Mouse (Mus musculus) left cerebral cortex, adult 11 months (tissue): ENCODE data around the gene Ksr2.
"Not testable (repeated sequence)": the region's sequence is repeated elsewhere in the genome, so short reads cannot be mapped to it uniquely, and the experiment has no call there.

Source experiments
- DNase-seq: peaks from one replicate; pipeline ENCODE4 v3.0.0; 2022; ENCODE audit warnings: low spot score

Ksr2 gene

DNA sequence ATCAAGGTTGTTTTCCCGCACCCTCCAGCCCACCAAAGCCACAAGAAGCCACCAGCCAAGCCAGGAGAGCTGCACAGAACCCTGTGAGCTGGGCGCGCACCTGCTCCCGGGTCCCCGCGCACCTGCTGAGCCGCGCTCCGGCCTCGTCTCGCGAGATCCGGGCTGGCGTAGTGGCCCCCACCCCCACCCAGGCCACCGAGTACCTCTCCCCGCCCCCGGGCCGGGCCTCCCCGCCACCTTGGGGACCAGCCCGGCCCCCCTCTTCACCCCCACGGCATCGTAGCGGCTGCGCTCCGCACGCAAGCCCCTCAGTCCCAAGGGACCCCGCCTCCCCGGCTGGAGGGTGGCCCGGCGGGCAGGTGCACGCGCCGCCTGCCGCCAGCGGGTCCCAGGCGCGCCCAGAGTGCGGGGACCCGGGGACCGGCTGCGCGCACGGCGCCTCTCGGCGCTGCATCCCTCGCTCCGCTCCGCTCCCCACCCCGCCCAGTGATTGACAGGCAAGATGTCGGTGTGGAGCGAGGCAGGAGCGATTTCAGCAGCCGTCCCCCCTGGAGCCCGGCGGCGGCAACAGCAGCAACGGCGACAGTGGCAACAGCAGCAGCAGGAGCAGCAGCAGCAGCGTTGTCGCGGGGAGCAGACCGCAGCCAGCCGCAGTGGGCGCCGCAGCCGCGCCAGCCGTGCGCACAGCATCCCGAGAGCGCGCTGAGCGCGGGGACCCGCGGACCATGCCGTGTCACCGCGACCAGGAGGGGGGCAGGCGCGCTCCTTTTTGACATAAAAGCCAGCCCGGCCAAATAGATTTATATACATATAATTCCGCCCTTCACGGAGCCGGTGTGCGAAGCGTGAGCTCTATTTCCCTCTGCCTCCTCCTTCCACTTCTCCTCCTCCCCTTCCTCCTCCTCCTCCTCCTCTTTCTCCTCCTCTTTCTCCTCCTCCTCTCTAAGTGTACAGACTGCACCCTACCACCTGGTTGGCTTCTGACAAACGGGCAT is at the start of gene Ksr2:
TSS of gene Ksr2 (plus strand) at position 494 of the 995 bp plus-strand sequence.
- DNase-seq: peak; percentile 67

DNA sequence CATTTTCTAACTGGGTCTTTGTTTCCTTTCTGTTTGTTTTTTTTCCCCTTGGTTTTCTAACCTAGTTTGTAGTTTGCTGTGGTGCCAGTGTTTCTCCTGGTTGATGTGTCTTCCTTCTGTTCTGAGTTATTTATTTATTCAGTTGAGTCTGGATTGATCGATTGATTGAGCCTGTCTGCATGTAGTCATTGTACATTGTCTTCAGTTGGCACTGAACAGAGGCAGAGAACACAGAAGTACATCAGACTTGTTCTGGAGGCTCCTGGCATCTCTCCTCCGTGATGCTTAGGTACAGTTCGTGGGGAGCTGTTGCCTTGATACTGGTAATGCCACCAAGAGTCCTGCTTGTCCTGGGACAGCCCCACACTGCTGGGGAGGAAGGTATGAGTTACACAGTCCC is 49.0 kb upstream of the Ksr2 start:
- no peak for DNase-seq

GRCm38 (mm10) chr5:117365904-117366561 is 47.8 kb upstream of the Ksr2 start:
- DNase-seq: no peak

- DNase-seq: no peak
These were observed 46.6 kb upstream of the Ksr2 start for GRCm38 (mm10) chr5:117367206-117367605.

GRCm38 (mm10) chr5:117370592-117370991 is 43.2 kb upstream of the Ksr2 start:
- no peak for DNase-seq

- no peak for DNase-seq
These were observed 40.4 kb upstream of the Ksr2 start for GRCm38 (mm10) chr5:117373418-117373817.

DNA sequence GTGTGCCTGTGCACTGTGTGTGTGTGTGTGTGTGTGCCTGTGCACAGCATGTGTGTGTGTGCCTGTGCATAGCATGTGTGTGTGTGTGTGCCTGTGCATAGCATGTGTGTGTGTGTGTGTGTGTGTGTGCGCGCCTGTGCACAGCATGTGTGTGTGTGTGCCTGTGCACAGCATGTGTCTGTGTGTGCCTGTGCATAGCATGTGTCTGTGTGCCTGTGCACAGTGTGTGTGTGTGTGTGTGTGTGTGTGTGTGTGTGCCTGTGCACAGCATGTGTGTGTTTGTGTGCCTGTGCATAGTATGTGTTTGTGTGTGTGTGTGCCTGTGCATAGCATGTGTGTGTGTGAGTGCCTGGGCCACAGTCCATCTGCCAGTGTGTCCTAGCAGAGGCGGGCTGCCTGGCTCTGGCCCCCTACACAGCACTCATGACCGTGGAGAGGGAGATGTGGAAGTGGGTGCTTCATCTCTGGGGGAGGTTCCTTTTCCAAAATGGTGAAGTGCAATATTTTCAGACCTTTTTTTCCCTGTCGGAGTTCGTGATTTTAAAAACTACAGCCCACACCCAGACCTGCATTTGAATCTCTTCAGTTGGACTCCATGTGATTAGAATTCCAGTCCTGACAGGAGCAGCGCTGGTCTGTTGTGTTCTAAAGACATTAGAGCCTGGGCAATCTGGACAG is 39.3 kb upstream of the Ksr2 start:
- no peak for DNase-seq

DNA sequence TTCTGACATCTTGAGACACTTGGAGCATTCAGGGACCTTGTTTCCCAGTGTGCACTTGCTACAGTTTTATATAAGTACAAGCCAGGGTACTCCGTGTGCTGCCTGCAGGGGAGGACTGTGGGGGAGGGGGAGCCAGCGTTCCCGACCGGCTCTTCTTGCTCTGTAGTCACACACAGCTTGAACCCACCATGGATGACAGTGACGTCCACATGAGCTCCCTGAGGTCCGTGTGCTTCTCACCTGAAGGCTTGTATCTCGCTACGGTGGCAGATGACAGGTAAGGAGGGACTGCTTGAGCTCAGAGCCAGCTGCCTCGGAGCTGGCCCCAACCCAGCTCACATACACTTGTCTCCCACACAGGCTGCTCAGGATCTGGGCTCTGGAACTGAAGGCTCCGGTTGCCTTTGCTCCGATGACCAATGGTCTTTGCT is 37.5 kb upstream of the Ksr2 start:
- DNase-seq: no peak

DNA sequence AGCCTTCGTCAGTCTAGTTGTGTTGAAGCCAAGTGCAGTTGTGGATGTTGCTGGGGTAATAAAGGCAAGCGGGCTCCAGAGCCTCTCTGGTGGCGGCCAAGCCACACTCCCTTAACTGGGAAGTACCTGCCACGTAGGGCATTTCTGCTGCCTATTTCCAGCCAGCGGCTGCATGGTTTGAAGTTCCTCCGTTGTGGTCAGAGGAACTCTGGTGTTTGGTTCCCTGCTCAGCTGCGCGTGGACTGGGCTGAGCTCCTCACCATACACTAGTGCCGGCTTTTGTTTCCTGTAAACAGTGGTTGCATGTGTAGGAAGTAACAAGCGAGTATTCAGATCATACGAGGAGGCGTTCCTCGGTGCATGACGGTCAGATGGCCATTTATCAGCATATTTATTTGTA is 36.1 kb upstream of the Ksr2 start:
- not testable (repeated sequence) for DNase-seq

GRCm38 (mm10) chr5:117380199-117380598 is 33.6 kb upstream of the Ksr2 start:
- DNase-seq: no peak

GRCm38 (mm10) chr5:117381785-117382184 is 32.0 kb upstream of the Ksr2 start:
- DNase-seq: no peak

GRCm38 (mm10) chr5:117383198-117383597 is 30.6 kb upstream of the Ksr2 start:
- no peak for DNase-seq

DNA sequence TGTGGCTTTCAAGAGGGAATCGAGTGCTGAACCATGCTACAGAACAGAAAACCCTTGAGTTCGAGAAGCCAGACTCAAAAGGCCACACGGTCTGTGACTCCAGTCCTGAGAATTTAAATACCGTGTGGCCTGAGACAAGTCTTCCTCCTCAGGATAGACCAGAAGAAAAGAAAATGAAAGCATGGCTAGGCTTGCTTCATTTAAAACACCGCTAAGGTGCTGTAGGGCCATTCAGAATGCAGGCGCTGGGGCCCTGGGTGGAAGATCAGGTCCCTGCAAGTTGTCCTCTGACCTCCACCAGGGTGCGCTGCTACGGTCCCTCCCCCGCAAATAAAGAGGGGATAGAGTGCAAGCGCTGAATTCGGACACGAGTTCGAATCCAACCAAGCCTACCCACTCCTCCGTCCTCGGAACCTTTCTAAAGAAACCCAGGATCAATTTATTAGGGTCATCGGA is 25.5 kb upstream of the Ksr2 start:
- no peak for DNase-seq

DNA sequence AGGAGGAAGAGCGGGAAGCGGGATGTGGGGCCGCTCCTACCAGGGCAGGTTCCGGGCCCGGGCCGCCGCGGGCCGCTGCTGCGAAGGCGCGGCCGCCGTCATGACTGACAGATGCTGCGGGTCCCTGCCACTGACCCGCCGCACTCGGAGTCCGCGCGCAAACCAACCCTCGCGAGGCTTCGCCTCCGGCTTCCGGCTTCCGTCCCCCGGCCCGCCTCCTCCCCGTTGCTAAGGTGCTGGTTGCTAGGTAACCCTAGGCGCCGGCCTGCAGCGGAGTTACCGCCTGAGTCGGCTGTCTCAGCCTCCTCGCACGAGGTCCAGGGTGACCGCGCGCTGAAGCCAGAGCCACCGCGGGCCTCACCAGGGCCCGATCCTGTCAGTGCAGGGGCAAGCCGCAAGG is 24.9 kb upstream of the Ksr2 start, which contains the start of gene Rfc5:
TSS of gene Rfc5 (minus strand) at position 171 of the 400 bp plus-strand sequence.
- peak; percentile 86 for DNase-seq

DNA sequence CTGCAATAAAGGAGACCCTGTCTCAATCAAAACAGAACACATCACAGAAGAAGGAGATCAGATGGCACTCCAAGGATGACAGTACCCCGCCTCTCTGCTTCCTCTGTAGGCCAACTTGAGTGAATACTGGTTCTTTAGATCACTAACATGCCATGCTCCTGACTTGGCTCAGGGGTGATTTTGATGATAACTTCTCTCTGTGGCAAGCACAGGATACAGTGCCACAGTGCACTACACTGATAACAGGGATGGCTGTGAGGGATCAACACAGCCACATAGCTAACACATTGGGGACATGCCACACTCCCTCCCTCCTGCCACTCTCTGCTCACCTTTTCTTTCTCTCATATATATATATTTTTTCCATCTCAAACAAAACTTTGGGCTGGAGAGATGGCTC is 22.9 kb upstream of the Ksr2 start:
- DNase-seq: no peak

DNA sequence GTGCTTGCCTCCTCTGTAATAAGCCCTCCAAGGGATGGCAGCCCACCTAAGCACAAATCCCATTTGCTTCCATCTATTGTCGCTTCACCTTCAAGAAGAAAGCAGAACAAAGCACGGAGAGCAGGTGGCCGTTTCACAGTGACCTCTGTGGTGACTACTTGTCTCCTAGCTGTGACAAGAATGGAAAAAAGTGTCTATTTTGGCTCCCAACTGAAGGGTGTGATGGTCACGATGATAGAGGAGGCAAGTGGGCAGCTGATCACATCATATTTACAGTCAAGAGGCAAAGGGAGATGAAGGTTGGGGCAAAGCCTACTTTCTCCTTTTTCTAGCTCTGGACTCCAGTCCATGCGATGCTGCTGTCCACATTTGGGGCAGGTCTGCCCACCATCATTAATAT is 18.0 kb upstream of the Ksr2 start:
- no peak for DNase-seq

DNA sequence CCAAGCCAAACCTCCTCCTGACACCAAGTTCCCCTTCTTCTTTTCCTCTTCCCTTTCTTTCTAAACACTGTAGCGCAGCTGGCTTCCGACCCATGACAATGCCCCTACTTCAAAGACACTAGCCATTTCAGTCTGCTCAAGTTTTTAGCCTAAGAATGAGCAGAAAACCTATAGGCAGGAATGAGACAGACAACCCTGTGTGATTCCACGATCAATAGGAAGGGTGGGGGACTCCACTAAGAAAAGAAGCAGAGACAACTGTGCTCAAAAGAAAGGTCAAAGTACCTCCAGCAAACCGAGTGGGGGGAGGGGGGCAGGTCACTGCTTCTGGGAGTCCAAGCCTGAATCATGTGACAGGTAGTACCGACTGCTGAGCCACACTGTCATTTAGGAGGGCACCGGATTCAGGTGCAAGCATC is 17.2 kb upstream of the Ksr2 start:
- no peak for DNase-seq

DNA sequence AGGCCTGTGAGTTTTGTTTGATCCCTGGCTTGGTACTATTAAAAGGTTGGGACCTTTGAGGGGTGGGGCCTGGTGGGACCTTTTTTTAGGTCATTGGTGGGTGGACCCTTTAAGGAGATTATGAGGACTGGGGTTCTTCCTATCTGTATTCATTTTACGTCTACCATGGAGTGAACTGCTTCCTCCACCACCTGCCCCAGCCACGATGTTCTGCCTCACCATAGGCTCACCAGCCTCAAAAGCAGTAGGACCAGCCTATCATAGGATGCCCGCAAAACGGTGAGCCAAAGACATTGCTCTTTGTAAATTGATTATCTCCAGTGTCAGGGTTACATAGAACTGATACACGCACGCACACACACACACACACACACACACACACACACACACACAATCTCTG is 16.4 kb upstream of the Ksr2 start:
- no peak for DNase-seq

- no peak for DNase-seq
These were observed 15.7 kb upstream of the Ksr2 start for GRCm38 (mm10) chr5:117398007-117398550.

DNA sequence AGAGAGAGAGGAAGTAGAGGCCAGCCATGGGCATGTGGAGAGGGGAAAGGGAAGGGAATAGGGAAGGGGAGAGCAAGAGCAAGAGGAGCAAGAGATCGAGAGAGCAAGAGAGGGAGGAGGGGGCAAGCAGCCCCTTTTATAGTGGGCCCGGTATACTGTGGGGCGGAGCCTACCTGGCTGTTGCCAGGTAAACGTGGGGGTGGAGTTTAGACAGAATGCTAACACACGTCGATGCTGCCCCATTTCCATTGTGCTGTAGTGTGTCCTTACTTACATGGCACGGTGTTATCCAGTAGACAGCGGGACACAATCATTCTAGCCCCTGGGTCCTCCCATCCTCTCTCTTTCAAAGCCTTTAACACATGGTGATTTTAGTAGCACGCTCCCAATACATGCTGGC is 14.5 kb upstream of the Ksr2 start:
- DNase-seq: no peak

DNA sequence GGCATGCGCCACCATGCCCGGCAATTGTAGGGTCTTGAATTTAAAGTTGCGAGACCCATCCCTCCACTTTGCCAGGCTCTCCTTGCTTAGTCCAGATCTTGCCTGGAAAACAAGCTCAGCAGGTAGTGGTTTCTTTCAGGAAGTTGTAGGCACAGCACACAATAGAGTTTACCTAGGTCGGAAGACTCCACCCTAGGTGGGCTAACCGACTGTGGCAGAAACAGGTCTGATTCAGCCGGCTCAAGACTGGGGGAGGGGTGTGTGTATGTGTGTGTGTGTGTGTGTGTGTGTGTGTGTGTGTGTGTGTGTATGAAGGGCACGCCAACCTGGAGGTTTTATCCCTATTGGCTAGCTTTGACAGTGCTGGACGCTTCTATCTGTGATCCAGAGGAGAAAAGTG is 10.2 kb upstream of the Ksr2 start:
- no peak for DNase-seq

GRCm38 (mm10) chr5:117404671-117405070 is 9.1 kb upstream of the Ksr2 start:
- not testable (repeated sequence) for DNase-seq
